Mouse (Mus musculus) limb, embryonic 14.5 days (tissue): ENCODE measurements around the gene Stk33. TPM values are rescaled to one million over a fixed set of nuclear protein-coding genes. Genes with fewer than 3 reads are reported as not detected.
A peak's percentile ranks its signal among the peaks of the same experiment; 100 is the strongest.

Source experiments
- ATAC-seq: fragments of 200-750 bp; cut with Nextera tagmentation; 2 replicates; pipeline ENCODE4 v1.8.0; 2017; ENCODE audit warnings: low read depth, moderate number of reproducible peaks, moderate TSS enrichment; ENCODE audit not compliant: low FRiP score
- DNase-seq: peaks from one replicate; pipeline ENCODE4 v3.0.0-alpha.2; 2015; ENCODE audit warnings: low spot score
- H3K27ac ChIP-seq: fragments of 300-500 bp; sonication (generic); replicated peaks from 2 replicates; pipeline ENCODE4 v1.5.1; 2014; ENCODE audit warnings: low read depth, mild to moderate bottlenecking, low read length, moderate library complexity, mixed read lengths
- H3K27me3 ChIP-seq: fragments of 300-500 bp; sonication (generic); 2 replicates; pipeline ENCODE4 v1.6.1; 2014; ENCODE audit warnings: low read length, mixed read lengths; ENCODE audit not compliant: control insufficient read depth, insufficient read depth
- H3K36me3 ChIP-seq: fragments of 300-500 bp; sonication (generic); 2 replicates; pipeline ENCODE4 v1.6.1; 2014; ENCODE audit warnings: mild to moderate bottlenecking, low read length, moderate library complexity, mixed read lengths; ENCODE audit not compliant: control insufficient read depth, insufficient read depth
- H3K4me1 ChIP-seq: fragments of 300-500 bp; sonication (generic); 2 replicates; pipeline ENCODE4 v1.6.1; 2014; ENCODE audit warnings: antibody characterized with exemption, low read length, mixed read lengths; ENCODE audit not compliant: control insufficient read depth, insufficient read depth
- H3K4me2 ChIP-seq: fragments of 300-500 bp; sonication (generic); replicated peaks from 2 replicates; pipeline ENCODE4 v1.6.1; 2014; ENCODE audit warnings: low read depth, mild to moderate bottlenecking, low read length, moderate library complexity; ENCODE audit not compliant: severe bottlenecking
- H3K4me3 ChIP-seq: fragments of 300-500 bp; sonication (generic); replicated peaks from 2 replicates; pipeline ENCODE4 v1.5.1; 2014; ENCODE audit warnings: low read length
- H3K9ac ChIP-seq: fragments of 300-500 bp; sonication (generic); 2 replicates; pipeline ENCODE4 v1.6.1; 2014; ENCODE audit warnings: mild to moderate bottlenecking, low read depth, low read length, moderate library complexity; ENCODE audit not compliant: severe bottlenecking
- H3K9me3 ChIP-seq: fragments of 300-500 bp; sonication (generic); 2 replicates; pipeline ENCODE4 v1.6.1; 2016; ENCODE audit warnings: low read length; ENCODE audit not compliant: control insufficient read depth
- POLR2A ChIP-seq: fragments of 200-500 bp; IDR thresholded peaks from 2 replicates; pipeline ENCODE4 v1.8.0; 2012; ENCODE audit warnings: inconsistent platforms, mild to moderate bottlenecking, moderate library complexity, borderline replicate concordance; ENCODE audit not compliant: insufficient read depth, insufficient read length; ENCODE audit errors: extremely low read depth
- WGBS: fragments of 180-500 bp; shearing (Covaris S2); extraction: QIAGEN DNeasy Blood & Tissue Kit; methylation state at CpG from one replicate; pipeline ENCODE4 v1.1.7; 2014; 5-methylcytosine and 5-hydroxymethylcytosine counted together
- polyA plus RNA-seq, 2 experiments: library from polyadenylated mRNA; depleted of rRNA in 1 of 2; stranded (reverse) in 1 of 2; unstranded in 1 of 2; fragments of >200 nt; fragmentation: Nextera tagmentation in 1 of 2; extraction: Ambion mirVana in 1 of 2; gene quantifications; 2 replicates each; pipeline versions ENCODE4 v1.2.1 to v1.2.3; 2012 to 2014

Stk33 gene
- polyA plus RNA-seq (2012; rRNA removed) (1.3 and 1.7 TPM in 2 replicates), polyA plus RNA-seq (2014; fragmentation: Nextera tagmentation; extraction: Ambion mirVana) (1.2 and 1.7 TPM in 2 replicates)

GRCm38 (mm10) chr7:109438781-109439591 lies at the start of gene Stk33:
Gene Stk33, minus strand, starts transcription at chr7:109439081.
- peaks cover 5% of the 10 kb centered on the region; the same call in 1 of the 2 replicates for H3K4me1 ChIP-seq
- peak; percentile 55 for DNase-seq
- under 1% methylated on average over 54 of the region's 62 CpGs for WGBS
- H3K27me3 ChIP-seq: 0 out of 2 replicates have a peak, but pooled peaks cover 5% of the 10 kb centered on the region
- H3K4me2 ChIP-seq: peak within 1 kb of the TSS; percentile 87
- H3K4me3 ChIP-seq: peak within 1 kb of the TSS; percentile 51
- H3K9ac ChIP-seq: peak within 1 kb of the TSS; percentile 74
- ATAC-seq: peak; percentile 84
- H3K9me3 ChIP-seq: no peaks in the 10 kb centered on the region
- no peaks in the 10 kb centered on the region for H3K36me3 ChIP-seq
- H3K27ac ChIP-seq: no peak within 1 kb of the TSS
- no peak for TF ChIP-seq POLR2A

GRCm38 (mm10) chr7:109484221-109484620 lies 45.3 kb upstream of the Stk33 start:
- Histone ChIP-seq H3K9ac (no peak overlapping the region), H3K9me3 (no peaks in the 10 kb centered on the region), H3K27me3 (no peaks in the 10 kb centered on the region), H3K36me3 (no peaks in the 10 kb centered on the region), H3K4me2 (no peak overlapping the region), H3K27ac (no peak overlapping the region), H3K4me3 (no peak overlapping the region), H3K4me1 (no peaks in the 10 kb centered on the region)
- ATAC-seq (no peak), DNase-seq (no peak)
- 74% methylated on average over 5 of the region's 5 CpGs for WGBS
- TF ChIP-seq POLR2A: no peak

GRCm38 (mm10) chr7:109480765-109481197 lies 41.9 kb upstream of the Stk33 start:
- no peak overlapping the region for H3K4me3 ChIP-seq
- H3K9me3 ChIP-seq: no peaks in the 10 kb centered on the region
- H3K36me3 ChIP-seq: no peaks in the 10 kb centered on the region
- no peak overlapping the region for H3K27ac ChIP-seq
- no peaks in the 10 kb centered on the region for H3K27me3 ChIP-seq
- 26% methylated on average over 7 of the region's 7 CpGs for WGBS
- H3K4me2 ChIP-seq: no peak overlapping the region
- ATAC-seq: peak; percentile 51
- no peak for TF ChIP-seq POLR2A
- no peak overlapping the region for H3K9ac ChIP-seq
- peak; percentile 12 for DNase-seq
- H3K4me1 ChIP-seq: no peaks in the 10 kb centered on the region

GRCm38 (mm10) chr7:109477926-109478325 lies 39.0 kb upstream of the Stk33 start:
- no peak for TF ChIP-seq POLR2A
- Histone ChIP-seq H3K27ac (no peak overlapping the region), H3K9me3 (no peaks in the 10 kb centered on the region), H3K36me3 (no peaks in the 10 kb centered on the region), H3K4me3 (no peak overlapping the region), H3K9ac (no peak overlapping the region), H3K4me1 (peaks cover 5% of the 10 kb centered on the region; the same call in 1 of the 2 replicates), H3K27me3 (no peaks in the 10 kb centered on the region), H3K4me2 (no peak overlapping the region)
- no peak for DNase-seq
- no peak for ATAC-seq
- 68% methylated on average over 3 of the region's 3 CpGs for WGBS

- Histone ChIP-seq H3K4me3 (no peak overlapping the region), H3K27ac (no peak overlapping the region), H3K9me3 (no peaks in the 10 kb centered on the region), H3K4me1 (peaks cover 5% of the 10 kb centered on the region; the same call in 1 of the 2 replicates), H3K27me3 (no peaks in the 10 kb centered on the region), H3K36me3 (no peaks in the 10 kb centered on the region), H3K9ac (no peak overlapping the region), H3K4me2 (no peak overlapping the region)
- DNase-seq (no peak), ATAC-seq (no peak)
- 72% methylated on average over 4 of the region's 4 CpGs for WGBS
- no peak for TF ChIP-seq POLR2A
These were observed 31.8 kb upstream of the Stk33 start for GRCm38 (mm10) chr7:109470700-109471099.
